Mouse (Mus musculus) liver, adult 2 months (tissue): Measurements from ENCODE around the gene Sall1.
A peak's percentile ranks its signal among the peaks of the same experiment; 100 is the strongest.

Experiments used
- CTCF ChIP-seq: fragments of 200-500 bp; IDR thresholded peaks from 2 replicates; pipeline ENCODE4 v1.5.1; 2011; ENCODE audit warnings: low read depth, low read length, control low read depth
- POLR2A ChIP-seq: fragments of 200-500 bp; IDR thresholded peaks from 2 replicates; pipeline ENCODE4 v1.6.1; 2011; ENCODE audit warnings: low read length, control low read depth; ENCODE audit not compliant: insufficient read depth; ENCODE audit errors: extremely low read depth

- TF ChIP-seq POLR2A = peak; percentile 57; the same call in 1 of the 2 replicates
- no peak for TF ChIP-seq CTCF
These were observed 556 bp downstream of the Sall1 start for GRCm38 (mm10) chr8:89043371-89043841.
